Mouse (Mus musculus): ENCODE results near the gene P4htm.

P4htm gene

GRCm38 (mm10) chr9:108546875-108547274 lies 50.6 kb downstream of the P4htm start:
- no peak for DNase-seq (ENCODE audit: low spot score)

- no peak for DNase-seq (ENCODE audit: low spot score)
These were observed 51.5 kb downstream of the P4htm start for GRCm38 (mm10) chr9:108545986-108546385.

- no peak for DNase-seq (ENCODE audit: low spot score)
These were observed 56.6 kb downstream of the P4htm start for GRCm38 (mm10) chr9:108540846-108541245.

- no peak for DNase-seq (ENCODE audit: low spot score)
These were observed 66.0 kb downstream of the P4htm start for GRCm38 (mm10) chr9:108531496-108531895.

- no peak for DNase-seq (ENCODE audit: low spot score)
These were observed 66.5 kb downstream of the P4htm start for GRCm38 (mm10) chr9:108530954-108531353.

Data from spleen, adult 12 weeks (tissue).